Mouse (Mus musculus) layer of hippocampus, adult 8-10 months (tissue): ENCODE measurements around the gene Kcnab1. TPM values are rescaled to one million over a fixed set of nuclear protein-coding genes. Genes with fewer than 3 reads are reported as not detected.

Experiments used
- DNase-seq, 2 experiments: peaks; one replicate each; pipeline ENCODE4 v3.0.0; 2022; ENCODE audit warnings: low spot score in 2 of 2
- total RNA-seq, 4 experiments: library from RNA; stranded (reverse); gene quantifications; 2 replicates each; pipeline ENCODE4 v1.2.4; 2022

The Kcnab1 gene
- total RNA-seq, 4 experiments from 2014 or later = 146 to 154 (median 147) TPM

DNA sequence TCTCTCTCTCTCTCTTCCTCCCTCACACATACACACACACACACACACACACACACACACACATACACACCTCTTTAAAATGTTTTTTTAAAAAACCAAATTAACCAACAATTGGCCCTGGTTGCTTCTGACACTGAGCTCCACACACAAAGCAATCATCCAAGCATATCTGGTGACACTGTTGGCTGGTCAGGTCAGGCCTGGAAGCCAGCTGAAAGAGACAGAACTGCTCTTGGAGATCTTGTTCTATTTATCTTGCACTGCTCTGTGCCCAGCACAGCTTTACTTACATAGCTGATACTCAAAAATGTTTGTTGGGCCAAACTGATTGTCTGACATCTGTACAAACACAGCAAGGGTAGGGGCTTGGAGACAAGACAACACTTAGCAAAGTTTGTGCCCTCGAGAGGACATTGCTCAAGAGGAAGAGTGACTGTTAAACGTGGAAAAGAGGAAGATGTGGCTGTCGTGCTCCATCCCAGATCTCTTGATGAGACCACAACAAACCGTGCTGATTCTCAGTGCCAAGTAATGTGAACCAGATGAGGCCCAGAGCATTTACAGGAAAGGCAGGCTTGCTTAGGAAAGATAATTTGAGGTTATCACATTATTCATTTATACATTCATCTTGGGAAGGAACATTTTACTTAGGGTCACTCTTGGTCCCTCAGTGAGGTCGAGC, 308.9 kb downstream of the Kcnab1 start:
- DNase-seq = no peak

DNA sequence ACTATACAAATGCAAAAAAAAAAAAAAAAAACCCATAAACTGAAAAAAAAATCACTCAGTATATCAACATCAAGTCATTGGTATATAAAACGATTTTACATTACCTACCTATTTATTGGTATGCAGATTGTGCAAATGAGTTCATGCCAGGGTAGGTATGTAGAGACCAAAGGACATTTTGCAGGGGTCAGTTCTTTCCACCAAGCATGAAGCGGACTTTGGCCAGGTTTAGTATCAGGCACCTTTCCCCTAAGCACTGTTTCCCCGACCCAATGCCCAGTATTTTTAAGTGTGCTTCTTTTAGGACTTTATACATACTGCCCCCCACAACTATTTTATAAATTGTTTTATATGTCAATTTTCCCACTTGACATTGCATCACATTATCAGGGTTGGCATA, 310.5 kb downstream of the Kcnab1 start:
- DNase-seq = no peak
